Mouse (Mus musculus) activated CD4-positive, CD25-positive, alpha-beta regulatory T cell, adult 4 months (primary cell): ENCODE results near the gene Crispld2. TPM values are rescaled to one million over a fixed set of nuclear protein-coding genes. Genes with fewer than 3 reads are reported as not detected.

ENCODE experiments used
- ATAC-seq: one replicate; pipeline ENCODE4 v1.8.0; 2017
- polyA plus RNA-seq, 2 experiments: library from polyadenylated mRNA; unstranded; fragments of 100-300 nt; shearing (Covaris generic); gene quantifications; one replicate each; pipeline ENCODE4 v1.2.1; 2017

Crispld2 gene
- polyA plus RNA-seq, 2 experiments from 2014 or later, result not detected

DNA sequence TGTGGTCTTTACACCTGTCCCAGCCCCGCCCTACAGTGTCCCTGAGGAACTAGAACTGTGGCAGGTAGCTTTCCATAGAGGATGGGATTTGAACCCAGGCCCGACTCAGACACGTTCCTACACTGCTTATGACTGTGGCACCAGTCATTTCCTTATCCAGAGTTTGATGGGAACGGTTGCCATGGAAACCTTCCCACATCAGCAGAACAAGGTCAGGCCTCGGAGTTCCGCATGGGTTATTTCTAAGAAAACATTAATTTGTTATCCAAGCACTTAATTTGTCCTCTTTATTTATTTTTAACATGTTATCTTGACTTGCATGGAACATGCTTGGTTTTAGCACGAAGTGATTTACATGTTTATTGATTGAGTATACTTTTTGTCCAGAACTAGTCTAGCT, 9.5 kb downstream of the Crispld2 start:
- ATAC-seq, result no peak

DNA sequence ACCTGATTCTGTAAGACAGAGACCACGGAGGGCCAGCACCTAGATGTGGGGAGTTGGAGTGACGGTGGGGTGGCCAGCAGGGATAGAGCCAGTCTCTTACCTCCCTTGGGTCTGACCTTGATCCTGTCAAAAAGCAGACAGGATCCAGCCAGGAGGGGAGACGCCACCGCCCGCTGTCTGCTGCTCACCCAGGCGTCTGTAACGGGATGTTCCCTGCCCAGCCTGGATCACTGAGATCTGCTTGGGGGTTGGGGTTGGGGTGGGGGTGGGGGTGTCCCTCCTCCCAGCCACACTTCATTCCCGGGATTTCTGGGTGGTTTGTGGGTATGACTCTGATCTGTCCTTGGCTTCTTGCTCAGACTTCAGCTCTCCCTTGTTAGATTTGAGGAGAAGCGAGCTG, 10.1 kb downstream of the Crispld2 start:
- ATAC-seq, result no peak

DNA sequence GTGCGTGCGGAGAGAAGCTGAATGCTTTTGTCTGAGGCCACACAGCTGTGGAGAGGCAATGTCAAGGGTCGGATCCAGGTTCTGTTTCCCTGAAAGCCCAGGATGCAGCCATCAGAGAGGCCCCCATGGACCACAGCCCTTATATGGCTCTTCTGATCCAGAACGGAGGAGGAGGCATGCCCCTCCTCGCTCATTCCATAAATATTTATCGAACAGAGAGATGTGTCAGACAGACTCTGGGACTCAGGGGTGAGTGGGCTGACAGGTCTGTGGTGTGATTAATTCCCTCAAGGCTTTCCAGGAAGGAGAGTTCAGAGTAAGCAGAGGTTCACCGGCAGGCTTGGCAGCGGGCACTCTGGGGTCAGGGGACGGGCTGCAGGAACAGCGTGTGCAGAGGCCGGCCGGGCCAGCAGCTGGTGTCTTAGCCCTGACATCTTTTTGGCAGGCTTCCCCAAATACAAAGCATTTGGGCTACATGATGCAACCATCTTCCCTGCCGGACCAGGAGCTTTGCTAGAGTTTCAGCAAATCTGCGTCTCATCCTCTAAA, 12.0 kb downstream of the Crispld2 start:
- no peak for ATAC-seq

DNA sequence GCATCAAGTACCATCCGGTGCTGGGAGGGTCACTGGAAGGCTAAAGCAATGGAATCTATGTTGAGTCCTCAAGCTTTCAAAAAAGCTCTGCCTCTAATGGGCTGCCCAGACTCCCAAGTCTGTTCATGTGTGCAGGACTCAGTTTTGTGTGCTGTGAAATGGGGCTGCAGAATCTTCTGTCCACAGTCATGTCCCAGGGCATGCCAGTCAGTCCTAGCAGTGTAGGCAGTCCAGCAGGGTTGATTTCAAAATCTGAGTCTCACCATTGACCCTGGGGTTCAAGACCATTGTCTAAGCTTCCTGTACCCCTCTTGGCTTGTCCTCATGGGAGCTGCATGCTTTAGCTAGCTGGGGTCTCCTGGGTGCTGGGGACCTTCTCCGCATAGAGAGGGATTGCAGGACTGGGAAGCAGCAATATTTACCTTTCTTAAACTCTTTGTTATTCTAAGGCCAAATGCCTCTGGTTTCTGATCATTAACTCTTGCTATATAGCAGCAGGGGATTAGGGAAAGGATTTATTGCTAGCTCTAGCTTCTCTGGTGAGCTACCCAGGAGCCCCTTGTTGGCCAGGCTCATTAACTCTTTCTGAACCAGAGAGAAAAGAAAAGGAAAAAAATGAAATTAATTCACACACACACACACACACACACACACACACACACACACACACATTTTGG, 12.6 kb downstream of the Crispld2 start:
- no peak for ATAC-seq

DNA sequence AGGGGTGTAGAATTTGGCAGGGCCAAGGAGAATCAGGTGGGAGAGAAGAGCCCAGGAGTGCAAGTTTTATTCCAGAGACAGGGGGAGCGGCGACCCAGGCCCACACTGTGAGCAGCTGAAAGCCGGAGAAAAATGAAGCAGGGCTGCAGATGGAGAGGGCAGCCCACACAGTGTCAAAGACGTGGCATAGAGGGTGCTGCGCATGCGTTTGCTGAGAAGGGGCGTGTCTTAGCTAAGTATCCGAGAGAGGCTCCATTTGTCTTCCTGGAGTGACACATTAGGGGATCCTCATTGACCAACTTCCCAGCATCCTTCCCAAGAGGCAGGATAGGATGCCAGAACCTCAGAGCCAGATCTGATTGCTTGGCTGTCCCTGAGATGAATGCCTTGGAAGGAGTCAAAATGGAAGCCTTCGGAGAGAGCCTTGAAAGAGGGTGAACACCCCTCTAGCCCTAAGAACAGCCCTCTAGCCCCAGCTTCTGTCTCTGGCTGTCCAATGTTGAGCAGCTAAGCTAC, 14.5 kb downstream of the Crispld2 start:
- ATAC-seq, result no peak

DNA sequence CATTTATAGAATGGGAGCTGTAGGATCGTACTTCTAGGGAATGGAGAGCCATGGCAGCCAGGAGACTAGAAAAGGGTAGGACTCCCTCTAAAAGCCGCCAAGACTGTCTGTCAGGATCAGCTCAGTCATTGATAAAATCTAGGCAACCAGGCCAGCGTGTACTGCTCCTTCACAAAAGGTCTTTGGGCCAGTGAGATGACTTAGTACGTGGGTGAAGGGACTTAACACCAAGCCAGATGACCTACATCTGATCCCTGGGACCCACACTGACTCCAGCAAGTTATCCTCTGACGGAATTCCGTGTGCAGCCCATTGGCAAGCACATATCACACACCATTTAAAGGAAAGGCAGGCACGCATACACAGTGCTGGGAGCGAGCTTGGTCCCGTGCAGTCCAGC, 14.9 kb downstream of the Crispld2 start:
- ATAC-seq, result no peak

DNA sequence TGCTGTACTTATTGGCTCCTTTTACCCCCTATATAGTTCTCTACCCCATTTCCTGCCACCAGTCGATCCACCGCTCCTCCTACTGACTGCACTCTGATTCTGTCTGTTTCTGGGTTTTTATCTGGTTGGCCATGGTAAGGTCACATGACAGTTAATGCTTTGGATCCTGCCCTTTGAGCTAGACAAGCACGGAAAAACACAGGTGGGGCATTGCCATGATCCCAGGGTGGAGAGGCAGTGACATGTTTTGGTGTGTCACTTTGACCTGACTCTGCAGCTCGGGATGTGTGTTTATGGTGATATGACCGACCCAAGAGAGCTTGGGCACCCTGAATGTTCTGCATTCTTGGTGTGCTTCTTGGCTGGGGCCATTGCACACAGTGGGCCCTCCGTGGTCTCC, 17.0 kb downstream of the Crispld2 start:
- no peak for ATAC-seq

DNA sequence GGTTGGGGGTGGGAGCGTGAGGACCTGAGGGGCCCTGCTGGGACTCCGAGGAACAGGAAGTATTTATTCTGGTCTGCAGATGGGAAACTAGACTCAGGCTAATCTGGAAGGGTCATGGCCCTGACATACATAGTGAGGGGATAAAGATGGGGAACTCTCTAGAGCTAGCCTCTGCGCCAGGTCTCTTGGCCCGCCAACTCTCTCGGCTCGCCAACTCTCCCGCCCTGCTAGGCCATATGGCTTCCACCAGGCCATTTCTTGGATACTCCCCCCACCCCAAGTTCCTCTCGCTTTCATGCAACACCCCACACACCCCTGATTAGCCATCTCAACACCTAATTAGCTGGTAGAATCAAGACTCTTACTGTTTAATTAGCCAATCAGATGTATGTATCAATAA, 20.3 kb downstream of the Crispld2 start:
- ATAC-seq, result no peak

DNA sequence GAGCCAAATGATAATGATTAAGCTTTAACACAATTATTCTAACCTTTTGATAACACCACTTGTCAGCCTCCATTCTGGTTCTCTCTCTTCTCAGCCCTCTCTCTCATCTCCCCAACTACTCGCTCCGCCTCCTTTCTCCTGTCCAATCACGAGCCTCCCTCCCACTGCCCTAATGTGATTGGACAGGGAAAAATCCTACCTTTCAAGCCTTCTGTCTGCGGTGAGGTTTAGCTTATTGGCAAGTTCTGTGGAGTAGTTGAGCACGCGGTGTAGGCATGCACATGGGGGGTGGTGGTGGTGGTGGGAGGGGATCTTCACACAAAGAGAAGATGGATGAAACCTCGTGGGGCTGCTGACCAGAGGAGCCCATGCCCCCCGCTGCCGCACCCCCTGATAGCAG, 20.7 kb downstream of the Crispld2 start:
- ATAC-seq, result no peak

DNA sequence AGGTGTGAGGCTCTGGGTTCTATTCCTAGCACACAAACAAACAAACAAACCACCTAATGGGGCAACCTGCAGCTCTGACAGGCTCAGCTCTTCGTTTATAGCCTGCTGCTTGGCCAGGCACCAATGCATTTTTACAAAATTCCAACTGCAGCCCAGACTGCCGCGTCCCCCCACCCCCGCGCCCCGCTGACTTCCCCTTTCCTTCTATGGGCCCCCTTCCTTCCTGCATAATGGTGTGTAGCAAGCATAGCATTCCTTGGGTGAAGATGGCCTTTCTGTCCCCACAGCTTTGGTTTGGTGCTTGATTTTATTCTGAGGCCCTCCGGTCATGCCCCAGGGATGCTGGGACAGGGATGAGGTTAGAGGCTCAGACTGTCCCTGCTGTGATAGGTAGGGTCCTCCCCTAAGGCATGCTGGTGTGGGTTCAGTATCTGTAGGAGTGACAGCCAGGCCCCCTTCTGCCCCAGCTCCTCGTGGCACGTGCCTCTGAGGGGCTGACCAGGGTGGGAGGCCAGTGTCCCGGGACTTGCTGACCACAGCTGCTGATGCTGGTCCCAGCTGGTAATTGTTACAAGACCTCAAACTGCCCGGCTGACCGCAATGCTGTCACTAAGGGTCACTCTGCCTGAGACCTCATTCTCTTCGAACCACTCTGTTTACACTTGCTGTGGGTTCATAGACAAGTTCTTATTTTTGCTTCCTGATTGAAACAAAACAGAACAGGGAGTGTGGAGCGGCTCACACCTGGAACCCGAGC, 22.2 kb downstream of the Crispld2 start:
- ATAC-seq, result no peak

DNA sequence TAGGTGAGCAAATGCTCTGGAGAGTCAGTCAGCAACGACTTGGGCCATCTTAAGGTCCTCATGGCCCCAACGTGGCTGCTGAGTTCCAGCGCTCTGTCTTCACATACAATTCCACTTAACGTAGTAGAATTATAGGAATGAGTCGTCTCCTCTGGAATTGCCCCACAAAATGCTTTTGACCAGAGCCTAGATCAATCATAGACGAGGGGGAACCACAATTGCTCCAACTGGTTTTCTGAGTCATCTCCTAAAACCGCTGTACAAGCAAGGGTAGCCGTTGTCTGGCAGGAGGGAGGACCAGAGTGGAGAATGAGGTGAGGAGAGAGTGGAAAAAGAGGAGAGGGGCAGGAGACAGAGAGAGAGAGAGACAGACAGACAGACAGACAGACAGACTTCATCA, 23.7 kb downstream of the Crispld2 start:
- no peak for ATAC-seq

DNA sequence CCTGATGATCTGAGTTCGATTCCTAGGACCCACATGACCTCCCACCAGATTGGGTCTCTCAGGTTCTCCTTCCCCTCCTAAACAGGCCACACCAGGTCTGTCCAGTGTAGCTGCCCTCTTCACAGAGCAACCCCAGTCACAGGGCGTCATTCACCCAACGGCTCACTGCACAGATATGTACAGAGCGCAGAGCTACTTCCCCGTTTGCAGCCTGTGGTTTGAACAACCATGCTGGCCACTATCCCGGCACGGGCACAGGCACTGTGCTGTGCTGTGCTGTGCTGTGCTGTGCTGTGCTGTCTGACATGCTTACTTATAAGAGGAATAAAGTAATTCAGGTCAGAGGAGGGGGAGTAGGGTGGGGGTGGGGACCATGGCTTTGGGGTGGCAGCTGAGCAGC, 24.2 kb downstream of the Crispld2 start:
- ATAC-seq, result no peak

DNA sequence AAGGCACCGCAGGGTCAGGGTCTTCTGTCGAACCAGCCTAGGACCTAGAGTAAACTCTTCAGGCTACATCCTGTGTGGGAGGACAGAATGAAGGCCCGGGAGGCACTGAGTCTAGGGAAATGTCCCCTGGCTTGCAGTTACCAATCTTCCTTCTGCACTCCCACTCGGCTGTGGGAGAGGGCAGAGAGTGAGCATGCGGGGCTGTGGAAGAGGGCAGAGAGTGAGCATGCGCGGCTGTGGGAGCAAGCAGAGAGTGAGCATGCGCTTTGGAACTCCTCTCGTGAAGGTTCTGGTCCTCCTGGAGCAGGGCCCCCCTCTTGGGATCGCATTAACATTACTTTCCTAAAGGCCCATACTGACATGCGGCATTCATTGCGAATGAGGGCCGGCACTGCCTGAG, 25.1 kb downstream of the Crispld2 start:
- ATAC-seq, result no peak

DNA sequence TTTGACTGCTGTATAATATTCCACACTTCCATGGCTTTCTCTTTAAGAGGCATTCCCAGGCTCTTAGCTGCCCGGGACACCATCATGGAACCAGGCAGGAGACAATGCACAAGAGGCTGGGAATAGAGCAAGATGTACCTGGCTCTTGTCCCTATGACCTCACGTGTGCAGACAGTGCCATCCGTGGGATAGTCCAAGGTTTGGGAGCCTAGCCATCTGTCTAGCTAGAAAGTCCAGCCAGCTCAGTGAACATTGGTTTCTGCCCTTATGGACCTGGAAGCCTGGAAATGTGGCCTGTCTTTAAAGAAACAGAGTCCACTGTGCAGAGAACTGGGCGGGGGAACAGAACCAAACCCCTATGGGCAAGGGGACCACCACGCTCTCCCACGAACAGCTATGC, 25.5 kb downstream of the Crispld2 start:
- ATAC-seq, result no peak

DNA sequence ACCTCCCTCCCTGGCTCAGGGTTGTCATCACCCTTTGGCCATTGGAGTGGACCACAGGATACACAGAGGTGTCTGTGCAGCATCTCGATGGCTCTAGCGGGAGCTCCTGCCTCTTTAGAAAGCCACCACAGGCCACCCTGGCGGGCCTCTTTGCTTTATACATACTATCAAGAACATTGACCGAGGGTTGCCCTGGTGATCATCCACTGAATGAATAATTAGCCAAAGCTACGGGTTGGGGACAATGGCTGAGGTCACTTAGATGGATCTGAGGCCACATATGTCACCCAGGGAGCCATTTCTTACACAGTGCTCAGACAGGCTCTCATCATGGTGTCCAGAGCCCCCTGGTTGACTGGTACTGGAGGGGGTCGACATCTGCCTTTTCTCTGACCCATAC, 26.1 kb downstream of the Crispld2 start:
- ATAC-seq, result no peak

DNA sequence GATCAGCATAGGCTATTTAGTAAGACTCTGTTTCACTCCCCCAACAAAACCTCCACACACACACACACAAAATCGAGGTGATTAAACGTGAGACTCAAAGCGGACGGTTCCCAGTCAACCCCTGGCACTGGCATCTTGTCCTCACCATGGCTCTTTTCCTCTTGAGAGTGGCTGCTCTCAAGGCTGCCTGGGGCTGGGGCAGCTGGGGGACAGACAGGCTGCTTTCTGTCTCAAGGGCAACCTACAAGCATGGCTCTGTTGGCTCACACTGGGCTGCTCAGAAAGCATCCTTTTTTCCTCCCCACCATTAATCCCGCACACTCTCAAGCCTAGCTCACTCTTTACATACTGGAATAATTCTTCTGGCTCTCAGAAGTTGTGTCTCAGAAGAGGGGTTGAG, 27.1 kb downstream of the Crispld2 start:
- no peak for ATAC-seq

DNA sequence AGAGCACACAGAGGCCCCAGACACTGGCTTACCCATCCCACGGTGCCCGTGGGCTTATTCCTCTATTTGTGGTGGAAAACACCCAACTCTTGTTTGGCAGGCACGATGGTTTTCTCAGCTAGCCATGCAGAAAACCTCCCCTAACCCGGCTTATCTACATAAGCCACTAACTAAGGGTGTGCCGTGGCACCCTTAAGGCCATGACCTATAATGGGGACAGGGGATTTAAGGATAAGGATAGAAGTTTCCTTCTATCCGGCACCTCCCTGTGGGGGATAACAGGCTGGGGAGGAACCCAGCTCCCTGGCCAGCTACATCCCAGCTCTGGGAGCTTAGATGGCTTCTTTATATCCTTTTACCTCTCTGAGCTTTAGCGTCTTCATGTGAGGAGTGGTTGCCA, 28.1 kb downstream of the Crispld2 start:
- ATAC-seq, result no peak

DNA sequence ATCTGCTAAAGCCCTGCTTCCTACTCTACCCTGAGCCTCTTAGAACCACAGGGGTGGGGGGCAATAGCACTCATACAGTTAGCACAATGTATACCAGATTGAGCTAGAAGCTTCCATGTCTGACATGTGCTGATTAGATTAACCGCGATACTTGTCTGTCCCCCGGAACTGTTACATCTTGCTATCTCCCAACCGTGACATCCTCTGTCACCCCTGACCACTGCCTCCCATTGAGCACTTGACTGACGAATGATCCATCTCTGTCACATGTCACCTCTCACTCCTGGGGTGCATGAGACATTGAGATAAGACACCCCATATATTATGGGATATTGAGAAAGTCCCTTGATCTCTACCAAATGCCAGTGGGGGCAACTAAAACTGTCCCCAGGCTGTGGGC, 34.0 kb downstream of the Crispld2 start:
- no peak for ATAC-seq

DNA sequence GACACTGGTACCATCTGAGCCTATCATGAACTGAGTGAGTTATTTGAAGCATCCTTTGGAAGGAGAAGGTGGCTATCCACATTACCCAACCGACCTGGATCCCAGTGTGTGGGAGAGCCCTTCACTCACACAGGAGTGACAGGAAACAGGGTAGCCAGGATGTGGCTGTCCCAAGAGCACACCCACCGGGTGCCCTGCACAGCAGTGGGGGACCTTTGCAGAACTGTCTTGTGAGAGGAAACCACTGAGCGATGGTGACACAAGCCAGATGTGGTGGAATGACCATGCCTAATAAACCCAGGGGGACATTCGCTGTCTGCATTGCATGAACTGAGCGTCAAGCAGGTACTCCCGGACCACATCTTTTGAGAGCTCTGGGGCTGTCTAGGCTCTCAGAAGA, 34.8 kb downstream of the Crispld2 start:
- ATAC-seq, result no peak

DNA sequence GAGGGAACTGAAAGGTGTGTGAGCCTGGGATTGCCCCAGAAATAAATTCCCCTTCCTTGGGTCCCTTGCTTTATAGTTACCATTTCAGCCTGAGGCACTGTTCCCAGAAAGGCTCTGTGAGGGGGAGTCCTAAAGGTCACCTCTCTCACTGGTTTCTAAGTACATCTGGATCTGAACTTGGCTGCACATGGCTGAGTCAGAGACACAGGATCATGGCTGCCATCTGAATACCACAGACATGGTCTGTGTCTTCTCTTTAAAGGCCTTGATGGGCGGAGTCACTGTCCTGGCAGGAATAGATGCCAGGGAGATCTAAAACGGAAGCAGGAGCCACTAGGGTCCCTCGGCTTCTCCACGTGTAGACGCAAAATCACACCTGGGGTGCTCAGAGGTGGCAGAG, 38.2 kb downstream of the Crispld2 start:
- no peak for ATAC-seq

DNA sequence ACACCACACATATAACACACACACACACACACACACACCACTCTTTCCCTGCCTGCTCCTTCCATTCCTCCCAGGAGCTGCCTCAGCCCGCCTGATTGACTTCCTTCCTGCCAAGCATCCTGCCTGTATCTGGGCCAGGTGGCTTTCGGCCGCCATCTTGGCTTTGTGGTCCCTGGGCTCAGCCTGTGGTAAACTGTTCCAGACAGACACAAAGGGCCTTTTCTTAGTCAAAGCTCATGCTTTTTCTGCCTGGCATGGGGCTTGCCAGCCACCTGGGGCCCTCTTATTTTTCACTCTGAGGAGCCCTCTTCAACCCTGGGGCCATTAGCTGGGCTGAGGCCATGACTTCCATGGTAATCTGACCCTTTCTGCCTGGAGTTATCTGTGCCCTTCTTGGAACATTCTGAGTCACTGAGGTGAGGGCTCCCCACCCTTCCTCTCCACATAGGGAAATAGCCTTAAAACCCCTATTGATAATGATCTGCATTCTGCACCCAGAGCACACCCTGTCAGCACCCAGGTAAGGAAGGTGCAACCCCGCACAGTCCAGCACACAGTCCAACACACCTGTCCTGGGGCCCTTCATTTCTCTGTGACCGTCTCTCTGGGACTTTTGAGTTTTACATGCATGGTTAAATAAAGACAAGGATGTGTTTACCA, 40.4 kb downstream of the Crispld2 start:
- peak; percentile 54 for ATAC-seq

DNA sequence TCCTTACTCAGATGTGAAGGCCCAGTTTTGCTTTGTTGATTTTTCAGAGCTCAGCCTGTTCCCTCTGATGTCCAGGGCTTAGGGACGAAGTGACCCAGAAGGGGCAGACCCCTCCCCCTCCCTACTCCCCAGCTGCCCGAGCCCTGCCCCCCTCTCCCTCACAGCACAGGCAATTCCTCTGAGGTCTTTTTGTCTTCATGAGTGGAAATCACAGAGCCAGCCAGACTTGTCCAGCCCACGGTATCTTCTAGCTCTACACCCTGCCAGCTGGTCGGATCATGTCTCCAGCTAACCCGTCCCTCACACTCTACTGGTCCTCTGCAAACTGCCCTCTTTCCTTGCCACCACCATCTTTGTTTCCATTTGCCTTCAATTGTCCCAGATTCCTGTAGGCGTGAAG, 42.2 kb downstream of the Crispld2 start:
- no peak for ATAC-seq

DNA sequence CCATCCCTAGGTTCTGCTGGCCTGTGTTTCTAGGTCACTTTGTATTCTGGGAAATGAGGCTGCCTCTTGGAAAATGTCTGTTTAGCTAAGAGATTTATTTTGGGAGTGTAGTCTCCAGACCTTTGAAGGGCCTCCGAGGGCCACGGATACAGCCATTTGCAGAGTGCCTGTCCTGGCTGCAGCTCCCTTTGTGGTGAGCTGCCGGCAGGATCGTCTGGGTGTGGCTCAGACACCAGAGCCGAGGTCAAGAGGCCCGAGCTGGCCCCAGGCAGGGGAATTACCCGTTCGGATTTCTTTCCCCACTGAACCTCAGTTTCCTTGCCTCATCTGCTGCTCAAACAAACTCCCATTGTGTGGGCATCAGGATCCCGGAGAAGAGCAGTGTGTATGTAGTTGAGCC, 43.9 kb downstream of the Crispld2 start:
- ATAC-seq, result no peak

DNA sequence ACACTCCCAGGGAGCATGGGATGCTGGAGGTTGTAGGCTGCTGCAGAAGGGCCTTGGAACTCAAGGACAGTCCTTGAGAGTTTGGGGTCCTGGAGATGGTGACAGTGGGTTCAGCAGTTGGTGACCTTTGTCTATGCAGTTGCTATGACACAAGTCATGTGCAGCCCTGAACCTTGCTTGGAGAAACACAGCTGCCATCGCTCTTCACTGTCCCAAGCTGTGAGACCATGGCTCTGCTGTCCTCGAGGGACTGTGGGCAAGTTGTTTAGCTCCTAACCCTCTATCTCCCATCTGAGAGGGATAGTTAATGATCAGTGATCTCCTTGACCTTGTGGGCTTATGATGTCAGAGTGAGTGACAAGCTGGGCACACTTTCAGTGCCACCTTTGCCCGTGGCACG, 44.3 kb downstream of the Crispld2 start:
- no peak for ATAC-seq
